Mouse (Mus musculus) heart, embryonic 16.5 days (tissue): ENCODE data around the gene Zmynd11. TPM values are rescaled to one million over a fixed set of nuclear protein-coding genes. Genes with fewer than 3 reads are reported as not detected.

Experiments
- ATAC-seq: fragments of 200-750 bp; cut with Nextera tagmentation; replicated peaks from 2 replicates; pipeline ENCODE4 v1.8.0; 2017; ENCODE audit warnings: moderate number of reproducible peaks; ENCODE audit not compliant: insufficient read depth, low FRiP score; ENCODE audit errors: extremely low read depth
- H3K27ac ChIP-seq: fragments of 300-500 bp; sonication (generic); 2 replicates; pipeline ENCODE4 v1.5.1; 2014; ENCODE audit warnings: mild to moderate bottlenecking, low read length, control low read depth, moderate library complexity
- H3K27me3 ChIP-seq: fragments of 300-500 bp; sonication (generic); 2 replicates; pipeline ENCODE4 v1.6.1; 2014; ENCODE audit warnings: low read length, mixed read lengths; ENCODE audit not compliant: control insufficient read depth, insufficient read depth
- H3K36me3 ChIP-seq: fragments of 300-500 bp; sonication (generic); 2 replicates; pipeline ENCODE4 v1.6.1; 2014; ENCODE audit not compliant: control insufficient read depth, insufficient read depth
- H3K4me1 ChIP-seq: fragments of 300-500 bp; sonication (generic); 2 replicates; pipeline ENCODE4 v1.6.1; 2014; ENCODE audit warnings: low read length, mixed read lengths; ENCODE audit not compliant: control insufficient read depth, insufficient read depth
- H3K4me2 ChIP-seq: fragments of 300-500 bp; sonication (generic); 2 replicates; pipeline ENCODE4 v1.6.1; 2014; ENCODE audit warnings: low read depth, mild to moderate bottlenecking, control low read depth, low read length
- H3K4me3 ChIP-seq: fragments of 300-500 bp; sonication (generic); 2 replicates; pipeline ENCODE4 v1.5.1; 2014; ENCODE audit warnings: mild to moderate bottlenecking, control low read depth, low read length
- H3K9ac ChIP-seq: fragments of 300-500 bp; sonication (generic); 2 replicates; pipeline ENCODE4 v1.6.1; 2014; ENCODE audit warnings: low read length, control low read depth
- H3K9me3 ChIP-seq: fragments of 300-500 bp; sonication (generic); replicated peaks from 2 replicates; pipeline ENCODE4 v1.6.1; 2016; ENCODE audit warnings: low read length; ENCODE audit not compliant: control insufficient read depth
- WGBS: fragments of 180-500 bp; shearing (Covaris S2); extraction: QIAGEN DNeasy Blood & Tissue Kit; methylation state at CpG from one replicate; pipeline ENCODE4 v1.1.7; 2014; 5-methylcytosine and 5-hydroxymethylcytosine counted together
- polyA plus RNA-seq: library from polyadenylated mRNA; unstranded; fragments of >200 nt; fragmentation: Nextera tagmentation; extraction: Ambion mirVana; gene quantifications from 2 replicates; pipeline ENCODE4 v1.2.1, GENCODE M21; 2015

The Zmynd11 gene
- polyA plus RNA-seq, 1 experiment from 2014 or later = 117 TPM

- 83% methylated on average over 3 of the region's 3 CpGs for WGBS
Measured at GRCm38 (mm10) chr13:9653018-9653417, 112.1 kb downstream of the Zmynd11 start.

DNA sequence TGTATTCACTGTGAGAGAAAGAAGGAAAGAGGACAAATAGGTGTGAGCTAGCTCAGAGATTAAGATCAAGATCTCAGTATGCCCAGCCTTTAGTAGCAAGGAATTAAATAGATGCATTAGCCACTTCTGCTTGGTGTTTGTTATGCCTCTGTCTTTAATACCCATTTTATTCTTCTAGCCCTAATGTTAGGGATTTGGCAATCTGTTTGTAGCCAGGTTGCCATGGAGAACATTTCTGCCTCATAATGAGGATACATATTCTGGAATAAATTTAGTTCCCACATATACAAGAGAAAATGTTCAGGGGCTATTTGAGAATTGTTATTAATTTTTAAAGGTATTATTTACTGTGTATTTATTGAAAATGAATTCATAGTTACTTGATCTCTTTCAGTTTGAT lies 114.5 kb downstream of the Zmynd11 start:
- ATAC-seq = no peak
- H3K4me2 ChIP-seq = no peak overlapping the region
- no peaks in the 10 kb centered on the region for H3K36me3 ChIP-seq
- H3K4me1 ChIP-seq = no peaks in the 10 kb centered on the region
- H3K9me3 ChIP-seq = no peaks in the 10 kb centered on the region
- no peak overlapping the region for H3K9ac ChIP-seq
- H3K27me3 ChIP-seq = no peaks in the 10 kb centered on the region
- no peak overlapping the region for H3K27ac ChIP-seq
- no peak overlapping the region for H3K4me3 ChIP-seq

More at GRCm38 (mm10) chr13:9653018-9653417, 112.1 kb downstream of the Zmynd11 start:
- Histone ChIP-seq H3K4me3 (no peak overlapping the region), H3K4me1 (no peaks in the 10 kb centered on the region), H3K36me3 (peaks cover 11% of the 10 kb centered on the region; the same call in 1 of the 2 replicates), H3K9me3 (no peaks in the 10 kb centered on the region), H3K4me2 (no peak overlapping the region), H3K27me3 (no peaks in the 10 kb centered on the region), H3K9ac (no peak overlapping the region), H3K27ac (no peak overlapping the region)
- no peak for ATAC-seq

GRCm38 (mm10) chr13:9649894-9650293 lies 115.2 kb downstream of the Zmynd11 start:
- H3K9ac ChIP-seq = no peak overlapping the region
- no peak overlapping the region for H3K4me2 ChIP-seq
- H3K4me1 ChIP-seq = no peaks in the 10 kb centered on the region
- H3K9me3 ChIP-seq = no peaks in the 10 kb centered on the region
- H3K36me3 ChIP-seq = no peaks in the 10 kb centered on the region
- ATAC-seq = no peak
- H3K27ac ChIP-seq = no peak overlapping the region
- no peaks in the 10 kb centered on the region for H3K27me3 ChIP-seq
- 81% methylated on average over 1 of the region's 1 CpGs for WGBS
- no peak overlapping the region for H3K4me3 ChIP-seq

- Histone ChIP-seq H3K9me3 (no peaks in the 10 kb centered on the region), H3K27me3 (no peaks in the 10 kb centered on the region), H3K27ac (no peak overlapping the region), H3K36me3 (no peaks in the 10 kb centered on the region), H3K4me1 (no peaks in the 10 kb centered on the region), H3K4me2 (no peak overlapping the region), H3K4me3 (no peak overlapping the region), H3K9ac (no peak overlapping the region)
- 91% methylated on average over 13 of the region's 13 CpGs for WGBS
- ATAC-seq = no peak
Measured at GRCm38 (mm10) chr13:9648716-9649115, 116.4 kb downstream of the Zmynd11 start.

DNA sequence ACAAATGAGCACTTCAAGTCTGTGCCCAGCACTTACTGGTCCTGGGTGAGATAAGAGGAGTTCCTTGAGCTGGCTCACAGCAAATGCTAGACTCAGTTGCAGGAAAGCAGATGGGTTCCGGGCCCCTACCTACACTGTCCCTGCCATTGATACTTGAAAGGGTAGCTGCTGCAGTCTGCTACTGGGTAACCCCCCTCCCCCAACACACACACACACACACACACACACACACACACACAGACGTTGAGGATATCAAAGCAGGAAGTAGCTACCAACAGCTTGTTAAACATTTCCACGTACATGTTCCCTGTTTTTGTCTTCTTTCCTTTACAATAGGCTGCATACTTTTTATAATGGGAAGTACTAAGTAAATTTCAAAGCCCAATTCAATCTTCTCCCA lies 127.2 kb downstream of the Zmynd11 start:
- peaks cover 2% of the 10 kb centered on the region; the same call in 1 of the 2 replicates for H3K36me3 ChIP-seq
- H3K4me2 ChIP-seq = no peak overlapping the region
- WGBS = 46% methylated on average over 3 of the region's 3 CpGs
- H3K27ac ChIP-seq = no peak overlapping the region
- no peaks in the 10 kb centered on the region for H3K9me3 ChIP-seq
- no peak overlapping the region for H3K4me3 ChIP-seq
- H3K4me1 ChIP-seq = peaks cover 8% of the 10 kb centered on the region
- no peak overlapping the region for H3K9ac ChIP-seq
- H3K27me3 ChIP-seq = no peaks in the 10 kb centered on the region
- ATAC-seq = no peak

- Histone ChIP-seq H3K4me1 (peaks cover 8% of the 10 kb centered on the region), H3K4me2 (no peak overlapping the region), H3K9ac (no peak overlapping the region), H3K36me3 (peaks cover 2% of the 10 kb centered on the region; the same call in 1 of the 2 replicates), H3K9me3 (no peaks in the 10 kb centered on the region), H3K4me3 (no peak overlapping the region), H3K27me3 (no peaks in the 10 kb centered on the region), H3K27ac (no peak overlapping the region)
- WGBS = 56% methylated on average over 4 of the region's 4 CpGs
- no peak for ATAC-seq
Measured at GRCm38 (mm10) chr13:9636505-9636904, 128.6 kb downstream of the Zmynd11 start.

DNA sequence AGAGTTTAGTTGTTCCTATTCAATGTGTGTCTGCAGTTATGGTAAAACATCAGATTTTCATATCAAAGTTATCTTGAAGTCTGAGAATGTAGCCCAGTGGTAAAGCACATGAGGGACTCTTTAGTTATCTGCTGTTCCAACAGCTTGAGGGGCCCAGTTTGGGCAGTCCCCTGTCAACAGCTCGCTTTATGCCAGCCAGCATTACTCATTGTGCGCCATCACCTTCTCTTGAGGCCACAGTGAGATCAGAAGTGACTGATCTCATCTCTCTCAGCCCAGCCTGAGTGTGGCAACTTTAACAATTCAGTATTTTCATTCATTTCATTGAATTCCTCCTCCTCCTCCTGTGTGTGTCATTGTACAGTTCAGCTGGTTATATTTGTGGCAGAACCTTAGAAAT lies 129.2 kb downstream of the Zmynd11 start:
- Histone ChIP-seq H3K4me1 (peaks cover 8% of the 10 kb centered on the region), H3K4me3 (no peak overlapping the region), H3K27me3 (no peaks in the 10 kb centered on the region), H3K9ac (no peak overlapping the region), H3K36me3 (peaks cover 2% of the 10 kb centered on the region; the same call in 1 of the 2 replicates), H3K9me3 (no peaks in the 10 kb centered on the region), H3K4me2 (no peak overlapping the region), H3K27ac (no peak overlapping the region)
- ATAC-seq = 0 out of 2 replicates have a peak, but pooled peaks have one; percentile 45
- WGBS = 48% methylated on average over 2 of the region's 2 CpGs
